Mouse (Mus musculus) CD4-positive, CD25-positive, alpha-beta regulatory T cell, adult 2 months (primary cell): ENCODE results near the gene Myo1d.

Experiments
- DNase-seq: peaks from one replicate; pipeline ENCODE4 v3.0.0-alpha.2; 2012; ENCODE audit warnings: low read depth, low spot score

Gene Myo1d

GRCm38 (mm10) chr11:80504519-80505385, 275.1 kb downstream of the Myo1d start:
- peak; percentile 23 for DNase-seq

- peak; percentile 76 for DNase-seq
Observed at GRCm38 (mm10) chr11:80503726-80504452, 275.9 kb downstream of the Myo1d start.

GRCm38 (mm10) chr11:80503281-80503680, 276.5 kb downstream of the Myo1d start:
- no peak for DNase-seq

GRCm38 (mm10) chr11:80499550-80499952, 280.3 kb downstream of the Myo1d start:
- no peak for DNase-seq

- DNase-seq = no peak
Observed at GRCm38 (mm10) chr11:80498328-80499070, 281.3 kb downstream of the Myo1d start.

- no peak for DNase-seq
Observed at GRCm38 (mm10) chr11:80497225-80497919, 282.5 kb downstream of the Myo1d start.

- DNase-seq = no peak
Observed at GRCm38 (mm10) chr11:80496640-80497039, 283.2 kb downstream of the Myo1d start.

- no peak for DNase-seq
Observed at GRCm38 (mm10) chr11:80495972-80496371, 283.9 kb downstream of the Myo1d start.

- DNase-seq = no peak
Observed at GRCm38 (mm10) chr11:80494852-80495251, 285.0 kb downstream of the Myo1d start.

GRCm38 (mm10) chr11:80493186-80493585, 286.6 kb downstream of the Myo1d start:
- DNase-seq = no peak

GRCm38 (mm10) chr11:80490831-80491230, 289.0 kb downstream of the Myo1d start:
- DNase-seq = no peak

GRCm38 (mm10) chr11:80489882-80490196, 290.0 kb downstream of the Myo1d start:
- DNase-seq = peak; percentile 46

- DNase-seq = peak; percentile 47
Observed at GRCm38 (mm10) chr11:80489172-80489881, 290.5 kb downstream of the Myo1d start.

GRCm38 (mm10) chr11:80487904-80488587, 291.8 kb downstream of the Myo1d start:
- no peak for DNase-seq

GRCm38 (mm10) chr11:80485622-80486206, 294.1 kb downstream of the Myo1d start:
- DNase-seq = no peak

GRCm38 (mm10) chr11:80485120-80485551, 294.7 kb downstream of the Myo1d start:
- DNase-seq = no peak

GRCm38 (mm10) chr11:80484191-80484791, 295.5 kb downstream of the Myo1d start:
- DNase-seq = no peak

- DNase-seq = no peak
Observed at GRCm38 (mm10) chr11:80483536-80484067, 296.2 kb downstream of the Myo1d start.

- DNase-seq = no peak
Observed at GRCm38 (mm10) chr11:80482921-80483320, 296.9 kb downstream of the Myo1d start.
